Mouse (Mus musculus): Measurements from ENCODE around the gene Pfn3.

DNA sequence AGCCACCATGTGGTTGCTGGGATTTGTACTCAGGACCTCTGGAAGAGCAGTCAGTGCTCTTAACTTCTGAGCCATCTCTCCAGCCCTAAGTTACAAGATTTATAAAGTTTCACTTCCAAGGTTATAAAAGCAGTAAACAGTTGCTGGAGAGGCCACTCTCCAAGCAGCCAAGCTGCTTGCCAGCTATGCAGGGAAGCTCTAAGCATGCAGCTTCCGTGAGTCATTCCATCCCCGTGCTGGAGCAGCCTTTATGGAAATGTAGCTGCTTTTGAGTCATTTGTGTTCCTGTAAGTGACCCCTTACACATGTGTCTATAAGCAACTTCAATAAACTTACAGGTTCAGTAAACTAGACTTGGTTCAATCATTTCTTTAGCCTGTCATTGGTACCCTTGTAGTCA lies 15.5 kb upstream of the Pfn3 start:
- no peak for TF ChIP-seq POLR2A (IDR thresholded peaks at IDR 0.05; ENCODE audit: borderline replicate concordance, control insufficient read depth, low read depth, low read length)
- TF ChIP-seq CTCF (IDR thresholded peaks at IDR 0.05; ENCODE audit: control insufficient read depth, insufficient read depth, low read length): no peak

Data from bone marrow, adult 2 months (tissue).